Mouse (Mus musculus) spleen, adult 12 weeks (tissue): ENCODE results near the gene Cdkn2d.
"Not testable (repeated sequence)": the region's sequence is repeated elsewhere in the genome, so short reads cannot be mapped to it uniquely, and the experiment has no call there.

ENCODE experiments used
- DNase-seq: peaks from one replicate; pipeline ENCODE4 v3.0.0; 2022; ENCODE audit warnings: low spot score

The Cdkn2d gene

DNA sequence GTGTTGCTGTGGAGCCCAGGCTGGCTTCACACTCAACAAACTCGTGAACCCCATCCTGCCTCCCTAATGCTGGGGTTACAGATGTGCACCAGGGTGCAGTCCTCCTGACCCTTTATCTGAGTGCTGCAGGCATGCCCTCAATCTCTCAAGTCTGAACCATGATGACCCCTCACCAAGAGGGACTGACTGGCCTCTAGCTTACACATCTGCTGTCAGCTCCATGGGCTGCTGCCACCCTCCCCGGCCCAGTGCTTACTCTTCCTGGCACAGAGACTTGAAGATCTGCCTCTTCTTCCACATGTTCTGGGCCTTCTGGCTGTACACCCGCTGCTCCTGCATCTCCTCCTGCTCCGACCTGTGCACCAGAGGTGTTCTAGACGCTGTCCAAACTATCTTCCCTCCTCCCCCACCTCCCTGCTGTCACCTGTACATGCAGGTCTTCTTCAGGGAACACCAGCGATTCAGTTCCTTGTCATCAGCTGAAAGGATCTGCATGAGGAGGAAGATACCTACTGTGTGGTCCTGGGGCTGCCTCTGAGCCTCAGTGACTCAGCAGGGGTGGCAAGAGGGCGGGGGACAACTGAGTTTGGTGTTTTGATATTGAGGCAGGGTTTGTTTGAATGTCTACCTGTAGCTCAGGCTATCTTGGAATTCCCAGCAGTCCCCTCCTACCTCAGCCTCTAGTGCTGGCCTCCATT, 16.0 kb downstream of the Cdkn2d start:
- no peak for DNase-seq

GRCm38 (mm10) chr9:21274336-21274735, 16.9 kb downstream of the Cdkn2d start:
- DNase-seq: no peak

DNA sequence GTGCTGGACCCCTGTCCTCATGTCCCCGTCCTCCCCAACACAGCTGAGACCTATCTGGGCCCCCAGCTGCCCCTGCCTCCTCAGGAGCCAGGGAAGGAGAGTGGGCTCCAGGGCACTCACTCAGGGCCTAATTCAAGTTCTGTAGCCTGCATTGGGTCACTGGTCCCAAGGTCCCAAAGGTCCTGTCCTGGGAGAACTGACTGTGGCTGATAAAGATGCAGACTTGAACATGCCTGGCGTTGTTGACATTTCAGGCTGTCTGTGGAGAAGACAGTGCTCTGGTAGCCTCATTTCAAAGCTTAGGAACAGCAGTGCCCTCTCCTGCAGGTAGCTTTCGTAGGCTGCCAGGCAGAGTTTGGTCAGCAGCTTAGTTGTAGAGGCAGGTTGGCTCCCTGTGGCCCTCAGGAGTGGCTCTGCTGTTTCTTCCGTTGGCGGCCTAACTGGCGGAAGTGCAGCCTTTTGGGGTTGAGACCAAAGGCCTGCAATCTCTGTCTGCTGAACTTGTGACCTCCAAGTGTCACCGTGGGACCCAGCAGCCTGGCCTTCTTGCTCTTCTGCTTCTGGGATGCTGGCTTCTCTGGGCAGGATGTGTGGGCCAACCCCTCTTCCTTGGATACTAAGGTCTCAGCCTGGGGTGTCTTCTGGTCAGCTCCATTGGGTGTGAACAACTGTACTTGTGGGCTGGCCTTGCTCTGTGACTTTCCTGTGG, 17.5 kb downstream of the Cdkn2d start:
- no peak for DNase-seq

DNA sequence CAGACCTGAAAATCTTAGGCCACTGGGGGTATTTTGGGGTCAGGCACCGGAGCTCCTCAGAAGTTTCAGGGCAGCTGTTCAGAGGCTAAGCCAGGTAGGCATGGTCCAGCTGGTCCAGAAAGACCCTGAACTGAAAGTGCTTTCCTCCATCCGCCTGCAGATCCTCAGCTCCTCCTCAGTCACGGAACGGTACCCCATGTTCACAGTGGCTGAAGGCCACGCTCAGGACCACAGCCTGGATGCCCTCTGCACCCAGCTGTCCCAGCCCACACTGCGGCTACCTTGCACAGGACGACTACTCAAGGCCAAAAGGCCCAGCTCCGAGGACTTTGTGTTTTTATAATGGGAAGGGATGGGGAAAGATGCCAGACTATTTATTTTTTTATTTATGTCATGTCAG, 18.1 kb downstream of the Cdkn2d start:
- DNase-seq: no peak

DNA sequence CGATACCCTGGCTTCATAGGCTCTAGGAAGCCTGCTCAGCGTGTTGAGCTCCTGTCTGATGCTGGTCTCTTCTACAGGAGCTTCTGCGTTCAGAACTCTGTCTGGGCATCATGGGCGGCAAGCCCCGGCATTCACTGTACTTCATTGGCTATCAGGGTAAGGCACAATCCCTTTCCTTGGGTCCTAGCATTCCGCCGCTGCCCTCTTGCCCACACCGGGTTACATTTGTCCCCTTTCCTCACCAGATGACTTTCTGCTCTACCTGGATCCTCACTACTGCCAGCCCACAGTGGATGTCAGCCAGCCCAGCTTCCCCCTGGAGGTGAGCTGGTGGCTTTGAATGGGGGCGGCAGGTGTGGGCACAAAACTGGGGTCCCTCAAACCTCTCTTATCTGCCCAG, 18.8 kb downstream of the Cdkn2d start:
- DNase-seq: no peak

DNA sequence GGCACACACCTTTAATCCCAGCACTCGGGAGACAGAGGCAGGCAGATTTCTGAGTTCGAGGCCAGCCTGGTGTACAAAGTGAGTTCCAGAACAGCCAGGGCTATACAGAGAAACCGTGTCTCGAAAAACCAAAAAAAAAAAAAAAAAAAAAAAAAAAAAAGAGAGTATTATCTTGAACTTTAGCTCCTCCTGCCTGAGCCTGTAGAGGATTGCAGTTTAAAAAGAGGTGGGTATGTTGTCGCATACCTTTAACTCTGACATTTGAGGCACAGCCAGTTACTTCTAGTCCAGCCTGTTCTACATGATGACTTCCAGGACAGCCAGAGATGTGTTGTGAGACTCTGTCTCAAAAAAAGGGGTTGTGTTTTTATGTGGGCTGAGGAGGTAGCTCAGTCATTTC, 21.6 kb downstream of the Cdkn2d start:
- not testable (repeated sequence) for DNase-seq

DNA sequence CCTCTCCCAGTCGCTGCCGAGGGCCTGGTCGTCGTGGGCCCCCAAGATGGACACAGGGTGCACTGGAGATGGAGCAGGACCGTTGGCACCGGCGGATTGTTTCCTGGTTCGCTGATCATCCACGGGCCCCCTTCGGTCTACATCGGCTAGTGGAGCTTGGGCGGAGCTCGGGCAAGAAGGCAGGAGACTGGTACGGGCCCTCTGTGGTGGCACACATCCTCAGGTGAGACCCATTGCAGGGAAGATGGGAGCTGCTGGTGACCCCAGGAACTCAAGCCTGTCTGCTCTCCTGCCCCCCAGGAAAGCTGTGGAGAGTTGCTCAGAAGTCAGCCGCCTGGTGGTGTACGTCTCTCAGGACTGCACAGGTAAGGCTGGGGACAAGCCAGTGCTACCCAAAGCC, 22.9 kb downstream of the Cdkn2d start:
- no peak for DNase-seq

GRCm38 (mm10) chr9:21266889-21267288, 24.3 kb downstream of the Cdkn2d start:
- DNase-seq: no peak

DNA sequence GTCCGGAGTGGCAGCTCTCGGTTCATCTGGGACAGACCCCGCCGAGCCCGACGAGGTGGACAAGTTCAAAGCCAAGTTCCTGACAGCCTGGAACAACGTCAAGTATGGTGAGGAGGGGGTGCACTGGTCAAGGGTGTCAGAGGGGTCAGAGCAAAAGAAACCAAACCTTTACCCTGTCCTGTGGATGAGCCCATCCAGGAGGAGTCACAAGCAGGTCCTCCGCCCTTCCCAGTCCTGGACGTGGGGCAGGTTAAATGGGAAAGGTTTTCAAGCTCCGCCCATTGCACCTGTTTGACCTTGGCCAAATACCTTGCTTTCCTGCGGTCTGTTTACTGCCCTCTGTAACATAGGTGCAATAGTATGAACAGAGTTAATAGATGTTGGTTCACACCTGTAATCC, 25.6 kb downstream of the Cdkn2d start:
- DNase-seq: no peak

- DNase-seq: peak; percentile 98
These were observed 26.1 kb downstream of the Cdkn2d start, which contains the start of gene Atg4d for GRCm38 (mm10) chr9:21265000-21265561. Gene Atg4d, plus strand, starts transcription at chr9:21265293.

GRCm38 (mm10) chr9:21264272-21264999, 26.8 kb downstream of the Cdkn2d start:
- DNase-seq: no peak

GRCm38 (mm10) chr9:21261831-21262230, 29.4 kb downstream of the Cdkn2d start:
- no peak for DNase-seq

- no peak for DNase-seq
These were observed 30.6 kb downstream of the Cdkn2d start for GRCm38 (mm10) chr9:21260491-21261040.

DNA sequence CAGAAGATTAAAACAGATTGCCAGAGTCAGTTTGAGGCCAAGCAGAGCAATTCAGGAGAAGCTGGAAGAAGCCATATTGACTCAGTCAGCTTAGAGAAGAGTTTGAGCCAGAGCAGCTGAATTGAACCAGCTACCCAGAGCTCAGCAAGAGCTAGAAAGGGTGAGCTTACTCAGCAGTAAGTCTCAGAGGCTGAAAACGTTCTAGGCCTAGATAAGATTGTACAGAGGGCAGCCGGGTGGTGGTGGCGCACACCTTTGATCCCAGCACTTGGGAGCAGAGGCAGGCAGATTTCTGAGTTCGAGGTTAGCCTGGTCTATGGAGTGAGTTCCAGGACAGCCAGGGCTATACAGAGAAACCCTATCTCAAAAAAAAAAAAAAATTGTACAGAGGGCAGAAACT, 34.9 kb downstream of the Cdkn2d start:
- DNase-seq: not testable (repeated sequence)

DNA sequence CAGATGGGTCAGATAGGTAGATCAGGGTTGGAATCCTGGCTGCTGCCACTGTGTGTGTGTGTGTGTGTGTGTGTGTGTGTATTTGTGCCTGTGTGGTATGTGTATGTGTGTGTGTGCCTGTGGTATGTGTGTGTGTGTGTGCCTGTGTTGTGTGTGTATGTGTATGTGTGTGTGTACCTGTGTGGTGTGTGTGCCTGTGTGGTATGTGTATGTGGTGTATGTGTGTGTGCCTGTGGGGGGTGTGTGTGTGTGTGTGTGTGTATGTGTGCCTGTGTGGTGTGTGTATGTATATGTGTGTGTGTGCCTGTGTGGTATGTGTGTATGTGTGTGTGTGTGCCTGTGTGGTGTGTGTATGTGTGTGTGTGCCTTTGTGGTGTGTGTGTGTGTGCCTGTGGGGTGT, 36.5 kb downstream of the Cdkn2d start:
- DNase-seq: no peak

- no peak for DNase-seq
These were observed 40.0 kb downstream of the Cdkn2d start for GRCm38 (mm10) chr9:21251116-21251735.

GRCm38 (mm10) chr9:21250509-21250908, 40.7 kb downstream of the Cdkn2d start:
- no peak for DNase-seq

GRCm38 (mm10) chr9:21249629-21250508, 41.3 kb downstream of the Cdkn2d start:
- no peak for DNase-seq

- DNase-seq: no peak
These were observed 42.9 kb downstream of the Cdkn2d start, which contains the start of gene S1pr5 for GRCm38 (mm10) chr9:21248326-21248725. Gene S1pr5, minus strand, starts transcription at chr9:21248443.

DNA sequence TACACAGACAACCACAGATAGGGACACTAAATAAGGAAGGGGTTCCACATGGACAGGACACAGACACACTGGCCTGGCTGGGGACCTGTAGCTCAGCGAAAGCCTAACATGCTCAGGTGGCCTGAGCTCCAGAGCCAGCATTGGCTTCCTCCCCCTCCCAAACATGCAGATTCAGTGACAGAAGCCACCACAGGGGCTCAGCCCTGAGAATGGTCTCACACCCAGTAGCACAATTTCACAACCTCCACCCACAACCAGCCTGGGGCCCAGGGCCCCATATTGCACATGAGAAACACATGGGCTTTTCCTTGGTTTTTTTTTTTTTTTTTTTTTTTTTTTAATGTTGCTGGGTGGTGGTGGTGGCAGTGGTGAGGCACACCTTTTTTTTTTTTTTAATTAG, 44.9 kb downstream of the Cdkn2d start:
- no peak for DNase-seq

GRCm38 (mm10) chr9:21245113-21245487, 46.1 kb downstream of the Cdkn2d start:
- DNase-seq: no peak
